Mouse (Mus musculus) gastrocnemius, adult 8-10 months (tissue): ENCODE measurements at regions not wholly inside any gene's neighbourhood (a gene's known extent, or its start where the extent isn't known, plus 50 kb on each side); places are given as distances from the start of the nearest gene placed in this dataset.

Experiments used
- DNase-seq, 2 experiments: peaks; one replicate each; pipeline ENCODE4 v3.0.0; 2022; ENCODE audit warnings: low spot score in 2 of 2

DNA sequence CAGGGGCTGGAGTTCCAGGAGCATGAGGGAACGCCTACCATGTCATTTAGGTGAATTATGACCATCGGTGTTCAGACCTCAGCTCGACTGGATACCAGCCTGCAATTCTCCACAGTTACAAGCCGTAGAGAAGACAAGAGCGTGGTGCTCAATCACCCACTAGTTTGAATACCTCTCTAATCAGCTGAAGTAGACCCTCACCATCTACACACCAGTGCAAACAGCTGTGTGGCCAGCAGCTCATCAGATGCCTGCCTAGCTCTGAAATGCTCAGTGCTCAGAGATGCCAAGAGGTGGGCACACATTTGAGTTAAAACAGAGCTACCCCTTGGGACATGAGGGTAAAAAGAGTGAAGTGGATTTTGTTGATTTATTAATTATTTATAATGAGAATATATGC lies 660.2 kb downstream of the Magi1 start:
- DNase-seq: no peak

GRCm38 (mm10) chr6:93616926-93617325 lies 666.8 kb downstream of the Magi1 start:
- DNase-seq: no peak

GRCm38 (mm10) chr6:93600376-93600775 lies 657.1 kb upstream of the Adamts9 start:
- DNase-seq: no peak

DNA sequence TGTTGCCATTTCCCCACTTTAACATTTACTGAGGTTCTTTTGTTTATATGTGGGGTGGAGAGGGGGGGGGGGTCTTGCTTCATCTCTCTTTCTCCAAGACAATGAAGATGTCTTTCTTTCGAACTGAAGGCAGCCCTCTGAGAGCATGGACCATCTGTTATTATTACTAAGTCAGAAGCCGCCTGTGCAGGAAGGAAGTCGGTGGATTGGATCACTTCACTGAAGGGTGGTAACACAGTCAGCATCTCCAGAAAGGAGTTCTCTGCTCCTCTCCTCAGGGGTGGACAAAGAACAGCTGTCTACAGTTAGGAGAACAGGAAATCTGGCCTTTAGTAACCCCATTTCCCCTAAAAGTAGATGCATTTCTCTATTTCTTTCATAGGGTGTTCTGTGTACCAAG lies 656.1 kb upstream of the Adamts9 start:
- DNase-seq: no peak

DNA sequence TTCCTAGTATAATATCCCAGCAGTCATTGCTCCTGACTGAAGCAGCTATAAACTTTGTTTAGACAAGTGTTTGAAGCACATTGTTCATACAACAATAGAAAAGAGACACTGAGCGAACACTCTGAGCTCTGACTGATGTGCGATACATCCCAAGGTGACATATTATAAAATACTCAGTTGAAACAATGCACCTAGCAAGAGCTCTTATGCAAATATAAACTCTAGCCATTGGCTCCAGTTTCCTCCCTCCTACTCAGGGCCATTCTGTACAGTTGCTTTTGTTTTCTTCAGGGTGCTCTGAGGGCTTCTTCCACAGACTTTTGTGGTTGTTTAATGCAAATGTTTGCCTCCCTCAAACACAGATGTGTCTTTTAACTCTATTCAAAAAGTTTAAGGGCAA lies 646.6 kb upstream of the Adamts9 start:
- no peak for DNase-seq

- DNase-seq: no peak
Measured at GRCm38 (mm10) chr6:93586871-93587270, 643.6 kb upstream of the Adamts9 start.

GRCm38 (mm10) chr6:93581141-93581540 lies 637.8 kb upstream of the Adamts9 start:
- no peak for DNase-seq

DNA sequence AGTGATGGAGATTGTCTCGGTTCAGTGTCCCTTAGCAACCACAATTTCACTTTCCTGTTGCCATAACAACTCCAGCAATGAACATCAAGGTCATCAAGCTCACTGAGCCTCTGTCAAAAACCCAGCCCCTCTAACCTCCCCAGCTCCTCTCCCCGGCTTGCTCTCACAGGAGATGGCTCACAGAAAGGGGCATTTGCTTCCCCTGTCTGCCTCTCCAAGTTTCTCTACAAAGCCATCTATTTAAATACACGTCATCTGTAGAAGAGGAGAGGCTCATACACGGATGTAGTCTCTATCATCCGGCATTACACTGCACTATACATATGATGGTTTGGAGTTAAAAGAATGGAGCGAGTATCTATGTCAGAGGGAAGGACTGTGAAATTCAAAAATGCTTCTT lies 637.4 kb upstream of the Adamts9 start:
- DNase-seq: no peak

- DNase-seq: no peak
Measured at GRCm38 (mm10) chr6:93575249-93575648, 632.0 kb upstream of the Adamts9 start.

- no peak for DNase-seq
Measured at GRCm38 (mm10) chr6:93573679-93574635, 630.7 kb upstream of the Adamts9 start.

GRCm38 (mm10) chr6:93569866-93570265 lies 626.6 kb upstream of the Adamts9 start:
- DNase-seq: no peak

DNA sequence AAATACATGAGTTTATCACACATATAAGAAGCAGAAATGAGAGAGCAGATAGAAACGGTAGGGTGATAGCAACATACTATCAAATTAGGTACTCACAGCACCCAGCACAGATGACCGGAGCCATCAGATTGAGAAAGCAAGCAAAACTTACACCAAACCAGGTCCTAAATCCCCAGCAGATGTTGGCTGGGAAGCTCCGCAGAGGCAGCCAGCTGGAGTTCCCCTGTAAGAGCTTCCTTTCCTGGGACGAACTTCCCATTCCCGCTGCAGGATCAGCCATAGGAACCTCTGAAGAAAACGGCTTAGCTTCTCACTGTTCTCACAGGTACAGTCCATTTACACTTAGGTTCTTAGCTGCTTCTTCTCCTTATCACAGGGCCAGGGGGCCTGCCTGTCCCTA lies 625.9 kb upstream of the Adamts9 start:
- no peak for DNase-seq

- no peak for DNase-seq
Measured at GRCm38 (mm10) chr6:93566661-93567060, 623.4 kb upstream of the Adamts9 start.

GRCm38 (mm10) chr6:93548311-93548710 lies 605.0 kb upstream of the Adamts9 start:
- DNase-seq: peak in 1 of 2 experiments; percentile 6

DNA sequence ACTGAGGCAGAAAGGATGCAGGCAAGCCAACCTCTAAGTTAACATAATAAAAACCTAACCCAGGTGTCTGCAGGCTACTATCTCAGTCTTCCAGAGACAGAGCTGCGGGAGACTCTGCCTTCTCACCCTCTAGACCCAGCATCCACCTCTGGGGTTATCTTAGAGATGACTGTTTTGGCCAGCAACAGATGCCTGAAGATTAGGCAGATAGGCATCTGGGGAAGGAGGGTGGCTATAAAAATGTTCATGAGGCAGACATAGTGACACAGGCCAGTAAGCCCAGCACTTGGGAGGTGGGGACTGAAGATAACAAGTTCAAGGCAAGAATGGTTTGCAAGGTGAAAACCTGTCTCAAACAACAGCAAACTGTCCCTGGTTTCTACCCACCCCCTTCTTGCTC lies 601.0 kb upstream of the Adamts9 start:
- no peak for DNase-seq

DNA sequence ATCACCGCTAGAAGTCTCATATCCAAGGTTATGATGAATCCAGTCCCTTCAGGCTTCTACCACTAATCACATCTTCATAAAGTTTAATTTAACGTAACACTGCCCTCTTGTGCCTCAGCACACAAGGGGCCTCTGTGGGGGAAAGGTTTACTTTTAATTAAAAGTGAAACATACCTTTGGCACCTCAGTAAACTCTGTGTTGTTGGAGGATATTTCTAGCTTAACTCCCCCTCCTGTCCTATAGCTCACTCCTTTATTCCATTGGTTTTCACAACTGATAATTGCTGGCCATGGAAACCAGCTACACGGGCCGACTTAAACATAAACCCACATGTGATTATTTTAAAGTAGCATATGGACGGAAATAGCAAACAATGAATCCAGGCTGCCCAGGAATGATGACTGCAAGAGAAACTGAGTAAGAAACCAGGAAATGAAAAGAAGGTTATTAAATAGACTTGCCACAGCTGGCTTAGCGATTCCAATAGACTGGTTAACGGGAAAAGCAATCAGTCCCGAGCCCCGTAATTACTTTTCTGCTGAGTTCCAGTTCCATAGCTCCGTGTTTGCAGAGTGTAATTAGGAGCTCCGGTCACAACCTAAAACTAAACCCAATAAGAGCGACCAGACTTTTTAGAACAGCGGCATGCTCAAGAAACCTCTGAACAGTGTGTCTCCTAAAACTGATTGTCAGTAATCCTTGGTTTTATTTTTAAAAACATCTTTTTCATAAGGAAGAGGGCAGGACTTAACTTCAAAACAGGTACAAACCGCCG lies 600.2 kb upstream of the Adamts9 start:
- no peak for DNase-seq

GRCm38 (mm10) chr6:93539583-93539982 lies 596.3 kb upstream of the Adamts9 start:
- no peak for DNase-seq

- no peak for DNase-seq
Measured at GRCm38 (mm10) chr6:93539171-93539570, 595.9 kb upstream of the Adamts9 start.

GRCm38 (mm10) chr6:93537971-93538370 lies 594.7 kb upstream of the Adamts9 start:
- DNase-seq: no peak

GRCm38 (mm10) chr6:93537126-93537525 lies 593.8 kb upstream of the Adamts9 start:
- no peak for DNase-seq

GRCm38 (mm10) chr6:93513818-93514217 lies 570.5 kb upstream of the Adamts9 start:
- DNase-seq: no peak

GRCm38 (mm10) chr6:93509857-93510256 lies 566.6 kb upstream of the Adamts9 start:
- DNase-seq: no peak
